Mouse (Mus musculus): ENCODE data around the gene St6galnac3. TPM values are rescaled to one million over a fixed set of nuclear protein-coding genes. Genes with fewer than 3 reads are reported as not detected.

Gene St6galnac3
- total RNA-seq, 1 experiment from 2014 or later: 6.8 TPM

DNA sequence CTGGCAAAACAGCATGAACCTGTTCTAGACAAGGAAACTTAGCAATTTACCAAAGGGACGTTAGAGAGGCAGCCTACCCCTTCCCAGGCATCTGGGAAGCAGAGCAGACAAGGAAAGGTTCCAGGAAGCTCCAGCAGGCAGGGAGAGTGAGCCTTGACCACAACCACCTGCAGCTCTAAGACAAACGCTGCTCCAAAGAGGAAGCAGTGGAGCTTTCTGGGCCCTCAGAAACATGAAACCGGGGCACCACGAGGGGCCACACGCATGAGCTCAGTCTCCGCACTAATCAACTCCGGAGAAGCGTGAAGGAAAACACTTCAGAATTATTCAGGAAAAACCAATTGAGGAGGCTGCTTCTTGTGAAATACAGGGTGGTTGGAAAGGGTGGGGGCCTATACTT, 108.1 kb downstream of the St6galnac3 start:
- no peak for ATAC-seq (ENCODE audit: extremely low read depth, insufficient number of reproducible peaks, low FRiP score, poor library complexity, severe bottlenecking)

DNA sequence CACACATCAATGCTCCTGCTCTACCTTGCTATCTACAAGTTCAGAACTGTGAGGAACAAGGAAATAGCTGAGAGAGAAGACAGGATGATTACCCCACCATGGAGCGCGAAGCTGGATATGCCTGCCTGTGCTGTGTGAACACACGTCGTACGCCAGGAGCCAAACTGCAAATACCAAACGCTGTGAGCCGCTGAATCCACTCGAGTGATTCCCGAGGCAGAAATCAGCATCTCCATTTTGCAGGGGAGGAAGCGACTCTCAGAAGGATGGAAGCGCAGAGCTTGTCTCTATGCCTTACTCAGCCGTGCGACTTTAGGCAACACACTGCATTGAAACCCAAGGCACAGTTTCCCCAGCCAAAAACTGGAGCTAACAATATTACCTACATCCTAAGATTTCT, 114.7 kb downstream of the St6galnac3 start:
- no peak for ATAC-seq (ENCODE audit: extremely low read depth, insufficient number of reproducible peaks, low FRiP score, poor library complexity, severe bottlenecking)

DNA sequence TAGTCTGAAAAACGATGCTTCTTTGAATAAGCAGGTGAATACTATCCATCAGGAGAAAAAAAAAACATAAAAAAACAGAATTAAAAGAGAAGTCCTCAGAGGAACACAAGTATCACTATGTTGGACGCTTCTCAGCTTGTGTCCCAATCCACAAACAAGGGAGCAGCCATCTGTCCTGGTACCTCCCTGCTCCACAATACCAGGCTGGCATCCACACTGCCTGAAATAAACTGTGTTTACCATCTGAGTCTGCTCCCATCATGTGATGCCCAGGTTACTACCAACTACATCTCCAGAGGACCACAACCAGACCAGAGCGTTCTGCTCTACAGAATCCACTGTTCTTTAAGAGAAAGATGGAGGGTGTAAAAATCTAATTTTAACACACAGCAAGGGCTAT, 118.6 kb downstream of the St6galnac3 start:
- ATAC-seq (ENCODE audit: extremely low read depth, insufficient number of reproducible peaks, low FRiP score, poor library complexity, severe bottlenecking): no peak

DNA sequence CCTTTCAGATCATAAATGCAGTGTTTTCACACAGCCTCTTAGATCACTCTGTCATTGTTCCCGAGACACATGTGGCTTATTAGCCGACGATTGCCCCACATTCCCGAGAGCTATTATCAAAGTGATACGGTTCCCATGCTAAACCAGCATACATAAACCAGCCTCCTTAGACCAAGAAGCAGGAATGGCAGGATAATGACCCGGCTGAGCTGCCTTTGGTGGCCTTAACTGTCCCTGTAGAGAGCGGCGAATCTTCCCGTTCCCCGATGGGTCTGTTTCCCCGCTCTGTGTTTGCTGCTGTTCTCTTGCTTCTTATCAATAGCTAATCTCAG, 119.2 kb downstream of the St6galnac3 start:
- ATAC-seq (ENCODE audit: extremely low read depth, insufficient number of reproducible peaks, low FRiP score, poor library complexity, severe bottlenecking): no peak

DNA sequence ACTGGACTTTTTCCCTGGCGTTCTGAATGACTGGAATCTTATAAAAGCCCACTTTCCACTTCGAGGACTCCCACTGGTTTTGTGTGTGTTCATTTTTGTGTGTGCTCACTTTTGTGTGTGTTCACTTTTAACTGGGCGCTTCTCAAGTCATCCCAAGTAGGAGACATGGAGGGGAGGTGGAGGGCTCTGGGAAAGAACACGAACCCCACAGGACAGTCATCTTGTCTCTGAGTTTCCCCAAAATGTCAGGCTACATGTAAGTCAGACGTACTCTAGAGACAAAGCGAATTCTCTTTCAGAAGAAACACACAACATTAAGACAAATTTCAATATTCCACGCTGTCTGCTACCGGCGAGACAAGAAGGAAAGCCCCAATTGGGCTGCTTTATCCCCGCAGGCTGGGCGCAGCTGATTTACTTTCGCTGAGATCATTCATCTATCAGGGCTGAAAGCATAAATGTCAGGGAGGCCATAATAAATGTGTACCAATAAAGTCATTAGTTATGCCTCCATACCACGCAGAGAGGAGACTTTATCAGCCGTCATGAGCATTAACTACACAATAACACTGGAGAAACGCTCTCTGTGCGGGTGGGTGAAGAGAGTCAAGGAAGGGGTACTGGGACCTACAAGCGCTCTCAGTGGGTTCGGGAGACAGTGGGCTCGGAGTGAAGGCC, 119.7 kb downstream of the St6galnac3 start:
- ATAC-seq (ENCODE audit: extremely low read depth, insufficient number of reproducible peaks, low FRiP score, poor library complexity, severe bottlenecking): no peak

DNA sequence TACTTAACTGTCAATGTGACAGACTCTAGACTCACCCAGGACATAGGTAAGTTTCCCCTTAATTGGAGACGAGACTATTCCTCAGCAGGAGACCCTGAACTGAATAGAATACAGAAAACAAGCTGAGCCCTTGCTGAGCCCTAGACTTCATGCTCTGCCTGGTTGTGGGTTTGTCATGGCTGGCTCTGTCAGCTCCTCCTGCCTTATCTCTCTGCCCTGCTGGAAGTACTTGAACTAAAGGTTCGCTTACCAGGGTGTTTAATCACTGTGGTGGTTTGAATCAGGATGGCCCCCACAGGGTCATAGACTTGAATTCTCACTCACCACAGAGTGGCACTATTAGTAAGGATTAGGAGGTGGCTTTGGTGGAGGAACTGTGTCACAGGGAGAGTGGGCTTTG, 125.8 kb downstream of the St6galnac3 start:
- no peak for ATAC-seq (ENCODE audit: extremely low read depth, insufficient number of reproducible peaks, low FRiP score, poor library complexity, severe bottlenecking)

DNA sequence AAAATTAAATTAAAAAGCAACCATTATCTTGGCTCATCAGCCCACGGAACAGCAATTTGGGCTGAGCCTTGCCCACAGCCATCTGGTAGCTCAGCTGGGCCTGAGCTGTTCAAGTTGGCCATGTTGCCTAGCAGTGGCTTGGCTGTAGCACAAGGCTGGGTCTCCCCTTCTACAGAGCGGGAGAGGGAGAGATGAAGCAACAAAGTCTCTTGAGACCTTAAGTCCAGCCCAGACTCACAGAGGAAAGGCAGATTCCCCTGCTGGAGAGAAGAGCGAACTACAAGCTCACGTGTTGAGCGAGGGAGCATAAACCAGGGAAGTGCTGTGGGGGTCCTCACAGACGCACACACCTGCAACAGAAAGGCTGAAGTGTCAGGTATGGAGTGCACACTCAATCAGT, 126.3 kb downstream of the St6galnac3 start:
- ATAC-seq (ENCODE audit: extremely low read depth, insufficient number of reproducible peaks, low FRiP score, poor library complexity, severe bottlenecking): no peak

DNA sequence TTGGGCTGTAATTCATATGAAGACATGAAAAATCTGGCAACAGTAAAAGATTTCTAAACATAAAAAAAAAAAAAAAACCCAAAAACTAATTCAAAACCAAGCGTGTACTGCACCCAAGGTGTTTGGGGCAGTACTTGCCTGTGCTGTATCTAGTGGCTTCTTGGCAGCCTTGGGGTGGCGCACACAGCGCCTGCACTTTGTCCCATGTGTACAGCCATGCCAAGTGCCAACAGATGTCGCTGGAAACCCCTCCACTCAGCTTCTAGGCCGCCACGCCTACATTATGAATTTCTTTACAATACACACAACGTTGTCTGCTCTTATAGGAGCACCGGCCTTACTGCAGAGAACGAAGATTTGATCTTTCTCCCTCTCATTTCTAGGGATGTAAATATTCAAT, 130.4 kb downstream of the St6galnac3 start:
- ATAC-seq (ENCODE audit: extremely low read depth, insufficient number of reproducible peaks, low FRiP score, poor library complexity, severe bottlenecking): no peak

DNA sequence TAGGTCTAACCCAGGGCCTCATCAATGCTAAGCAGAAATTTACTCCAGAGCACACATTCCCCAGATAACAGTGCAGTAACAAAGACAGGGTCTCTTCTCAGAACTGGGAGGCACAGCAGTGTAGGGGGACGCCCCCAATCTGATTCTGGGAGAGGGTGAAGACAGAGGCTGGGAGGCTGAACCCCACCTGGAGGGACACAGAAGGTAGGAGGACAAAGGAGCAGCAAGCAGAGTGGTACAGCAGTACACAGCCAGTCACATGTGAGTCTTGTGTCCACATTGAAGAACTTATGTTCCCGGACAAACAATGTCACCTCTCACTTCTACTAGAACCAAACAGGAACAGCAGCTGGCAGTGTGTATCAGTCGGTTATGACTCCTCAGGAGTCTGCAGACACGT, 131.0 kb downstream of the St6galnac3 start:
- ATAC-seq (ENCODE audit: extremely low read depth, insufficient number of reproducible peaks, low FRiP score, poor library complexity, severe bottlenecking): no peak

DNA sequence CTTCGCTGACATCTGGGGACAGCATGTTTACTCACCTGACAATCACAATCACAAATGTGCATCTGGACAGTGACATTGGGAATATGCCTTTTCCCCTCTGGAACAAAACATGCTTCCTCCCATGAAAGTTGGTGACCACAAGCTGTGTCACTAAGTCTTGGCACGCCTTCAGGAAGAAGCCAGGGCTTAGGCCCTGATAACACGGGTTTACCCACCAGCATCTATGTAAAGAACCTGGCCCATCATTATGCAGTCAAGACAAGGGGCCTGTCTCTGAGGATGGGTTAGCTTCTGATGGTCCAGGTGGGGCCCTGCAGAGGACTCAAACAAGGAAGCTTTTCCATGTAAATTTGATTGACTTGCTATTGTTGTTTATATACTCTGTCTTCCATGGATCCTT, 131.9 kb downstream of the St6galnac3 start:
- no peak for ATAC-seq (ENCODE audit: extremely low read depth, insufficient number of reproducible peaks, low FRiP score, poor library complexity, severe bottlenecking)

DNA sequence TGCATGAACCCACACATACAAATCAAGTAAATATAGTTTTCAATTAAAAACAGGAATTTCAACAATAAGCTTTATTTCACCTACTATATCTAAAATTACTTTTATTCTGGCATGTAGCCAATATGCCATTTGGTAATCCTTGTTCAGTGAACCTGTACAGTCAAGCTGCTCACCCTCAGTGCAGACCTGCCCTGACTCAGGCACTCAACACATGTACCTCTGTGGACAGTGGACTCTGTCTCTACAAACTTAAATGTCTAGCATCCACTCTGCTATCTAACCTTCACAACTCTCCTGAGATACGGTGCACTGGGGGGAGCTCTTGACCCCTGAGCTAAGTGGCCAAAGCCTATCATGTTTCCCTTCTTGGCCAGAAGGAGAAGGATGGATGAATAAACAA, 137.4 kb downstream of the St6galnac3 start:
- no peak for ATAC-seq (ENCODE audit: extremely low read depth, insufficient number of reproducible peaks, low FRiP score, poor library complexity, severe bottlenecking)

DNA sequence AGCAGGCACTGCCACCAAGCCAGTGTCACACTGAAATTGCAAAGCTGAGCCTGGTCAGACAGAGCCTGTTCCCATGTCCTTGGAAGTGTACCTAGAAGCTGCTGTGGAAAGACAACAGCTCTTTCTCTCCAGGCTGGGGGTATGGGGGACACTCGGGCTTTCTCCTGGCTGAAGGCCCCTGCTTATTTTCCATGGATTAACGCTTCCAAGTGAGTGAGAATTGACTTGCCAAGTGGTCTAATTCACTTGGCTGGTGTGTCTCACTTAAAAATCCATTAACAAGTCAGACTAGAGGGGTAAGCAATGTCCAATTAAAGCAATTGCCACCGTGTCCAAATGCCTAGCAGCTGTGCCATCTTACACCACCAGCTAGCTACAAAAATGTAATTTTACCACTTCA, 140.1 kb downstream of the St6galnac3 start:
- ATAC-seq (ENCODE audit: extremely low read depth, insufficient number of reproducible peaks, low FRiP score, poor library complexity, severe bottlenecking): no peak

DNA sequence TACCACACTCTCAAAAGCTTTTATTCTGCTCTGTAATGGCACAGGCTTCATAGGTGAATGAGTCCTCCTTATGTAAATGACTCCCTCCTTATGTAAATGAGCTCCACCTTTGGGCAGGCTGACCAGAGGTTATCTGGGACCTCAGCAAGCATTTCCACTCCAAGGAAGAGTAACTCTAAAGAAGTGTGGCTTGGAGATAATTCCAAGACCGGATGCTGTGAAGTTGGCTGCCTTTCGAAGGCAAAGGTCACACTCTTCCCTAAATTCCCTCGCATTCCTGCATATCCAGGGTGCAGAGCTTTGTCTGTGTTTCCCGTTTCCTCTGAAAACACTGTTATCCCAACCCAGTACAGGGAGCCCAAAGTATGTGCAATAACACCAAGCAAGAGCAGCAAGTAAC, 142.9 kb downstream of the St6galnac3 start:
- no peak for ATAC-seq (ENCODE audit: extremely low read depth, insufficient number of reproducible peaks, low FRiP score, poor library complexity, severe bottlenecking)

DNA sequence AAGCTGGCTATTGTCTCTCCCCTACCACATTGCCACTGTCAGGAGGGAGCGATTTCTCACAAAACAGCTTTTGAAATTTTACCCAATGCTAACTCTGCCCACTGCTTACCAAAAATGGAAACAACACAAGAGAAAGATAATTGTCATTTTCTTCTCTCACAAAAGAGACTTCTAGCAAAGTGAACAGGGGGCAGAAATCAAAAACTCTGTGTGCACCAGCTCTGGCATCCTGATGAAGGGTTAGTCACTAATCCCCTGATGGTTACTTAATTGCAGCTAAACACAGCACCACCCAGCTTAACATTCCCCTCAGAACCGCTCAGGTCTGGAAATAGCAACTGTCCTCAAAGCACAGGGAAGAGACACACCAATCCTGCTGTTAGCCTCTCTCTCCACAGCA, 144.3 kb downstream of the St6galnac3 start:
- no peak for ATAC-seq (ENCODE audit: extremely low read depth, insufficient number of reproducible peaks, low FRiP score, poor library complexity, severe bottlenecking)

DNA sequence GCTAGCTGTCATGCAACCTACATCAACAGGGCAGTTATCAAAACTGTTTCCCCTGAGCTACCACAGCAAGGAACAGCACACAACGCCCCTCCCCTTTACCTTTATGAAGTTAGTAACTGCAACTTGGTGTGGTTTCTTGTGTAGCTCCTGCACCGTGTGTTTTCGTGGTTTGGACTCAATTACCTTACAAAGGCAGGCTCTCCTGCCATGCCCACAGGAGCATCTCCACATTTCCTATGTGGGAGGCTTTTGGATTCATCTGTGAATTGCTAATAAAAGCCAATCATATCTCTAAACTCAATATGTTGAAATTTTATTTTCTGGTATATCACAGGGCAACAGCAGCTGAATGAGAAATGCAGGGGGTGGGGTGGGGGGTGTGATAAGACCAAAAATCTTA, 144.8 kb downstream of the St6galnac3 start:
- ATAC-seq (ENCODE audit: extremely low read depth, insufficient number of reproducible peaks, low FRiP score, poor library complexity, severe bottlenecking): no peak

DNA sequence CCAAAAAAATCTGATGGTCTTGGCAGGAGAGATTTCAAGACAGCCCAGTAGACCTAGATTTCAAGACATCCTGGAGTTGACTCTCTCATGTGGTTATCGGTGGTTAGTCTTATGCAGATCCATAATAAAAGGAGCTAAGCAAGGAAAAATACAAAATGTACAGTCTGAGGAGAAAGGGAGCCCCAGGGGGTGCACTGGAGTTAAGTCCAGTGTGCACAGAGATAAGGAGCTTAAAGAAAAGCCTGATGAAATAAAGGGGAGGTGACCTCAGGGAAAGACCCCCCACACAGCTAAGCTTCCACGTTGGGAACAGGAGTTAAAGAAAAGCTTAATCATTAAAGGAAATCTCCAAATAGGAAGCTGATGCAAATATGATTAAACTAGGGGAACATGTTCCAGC, 147.7 kb downstream of the St6galnac3 start:
- no peak for ATAC-seq (ENCODE audit: extremely low read depth, insufficient number of reproducible peaks, low FRiP score, poor library complexity, severe bottlenecking)

DNA sequence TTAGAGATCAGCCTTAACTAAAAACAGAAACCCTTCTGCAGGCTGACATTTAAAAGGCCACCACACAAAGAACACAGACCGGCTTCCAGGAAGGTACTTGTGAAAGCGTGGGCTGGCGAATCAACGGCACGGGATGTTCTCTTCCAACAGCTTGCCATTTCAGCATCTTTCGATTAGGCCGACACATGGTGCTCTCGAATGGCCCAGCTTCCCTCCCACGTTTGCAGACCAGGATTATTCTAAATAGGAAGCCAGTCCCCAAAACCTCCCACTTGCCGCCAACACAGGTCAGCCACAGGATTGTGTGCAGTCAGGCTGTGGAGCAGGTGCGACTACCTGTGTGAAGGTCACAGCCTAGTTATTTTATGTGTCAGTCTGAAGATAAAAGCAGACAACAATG, 153.8 kb downstream of the St6galnac3 start:
- ATAC-seq (ENCODE audit: extremely low read depth, insufficient number of reproducible peaks, low FRiP score, poor library complexity, severe bottlenecking): no peak

DNA sequence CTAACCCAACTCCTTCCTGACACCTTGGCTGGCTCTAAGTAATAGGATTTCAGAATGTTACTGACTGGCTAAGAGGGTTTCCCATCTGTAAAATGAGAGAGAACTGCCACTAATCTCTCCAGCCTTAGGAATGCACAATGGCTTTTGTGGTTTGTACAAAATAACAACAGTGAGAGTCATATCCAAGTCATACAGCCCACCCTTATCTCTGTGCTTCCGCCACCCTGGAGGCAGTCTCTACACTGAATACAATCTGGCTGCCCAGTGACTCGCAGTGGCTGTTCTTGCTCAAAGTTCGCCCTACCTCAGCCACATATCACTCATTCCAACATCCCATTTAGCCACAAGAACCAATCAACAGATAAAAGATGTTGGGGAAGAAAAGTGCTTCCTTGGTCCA, 156.2 kb downstream of the St6galnac3 start:
- ATAC-seq (ENCODE audit: extremely low read depth, insufficient number of reproducible peaks, low FRiP score, poor library complexity, severe bottlenecking): no peak

DNA sequence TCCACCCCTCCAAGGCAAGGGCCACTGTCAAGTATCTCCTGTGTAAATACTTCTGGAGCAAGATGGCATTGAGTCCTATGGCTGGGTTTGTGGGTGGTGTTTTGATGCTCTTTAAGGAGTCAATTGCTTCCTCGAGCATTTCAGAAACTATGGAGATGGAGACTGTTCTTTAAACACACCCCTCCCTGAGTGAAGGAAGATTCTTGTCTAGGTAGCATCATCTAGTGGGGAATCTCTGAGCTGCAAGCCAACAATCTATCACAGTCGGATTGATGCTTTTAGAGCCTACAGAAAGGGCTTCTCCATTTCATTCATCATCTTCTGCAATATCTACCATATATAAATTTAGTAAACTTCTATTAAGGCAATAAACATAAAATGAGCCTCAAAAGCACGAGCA, 157.1 kb downstream of the St6galnac3 start:
- ATAC-seq (ENCODE audit: extremely low read depth, insufficient number of reproducible peaks, low FRiP score, poor library complexity, severe bottlenecking): no peak

DNA sequence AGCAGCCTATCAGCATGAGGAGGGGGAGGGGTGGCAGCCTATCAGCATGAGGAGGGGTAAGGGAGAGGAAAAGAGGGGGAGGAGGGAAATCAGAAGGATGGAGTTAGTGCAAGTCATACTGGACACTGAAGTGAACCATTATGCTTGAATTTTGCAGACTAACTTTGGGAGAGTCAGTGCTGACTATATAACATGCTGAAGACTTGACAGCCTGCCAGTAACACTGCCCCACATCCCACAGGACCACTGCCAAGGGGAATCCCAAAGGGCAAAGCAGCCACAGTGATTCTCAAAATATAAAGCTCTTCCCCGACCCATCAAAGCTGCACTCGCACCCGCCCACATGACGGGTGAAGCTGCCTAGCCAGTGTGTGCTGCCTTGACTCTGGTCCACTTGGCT, 157.5 kb downstream of the St6galnac3 start:
- 0 out of 2 replicates have a peak, but pooled peaks have one; percentile 13 for ATAC-seq (ENCODE audit: extremely low read depth, insufficient number of reproducible peaks, low FRiP score, poor library complexity, severe bottlenecking)

DNA sequence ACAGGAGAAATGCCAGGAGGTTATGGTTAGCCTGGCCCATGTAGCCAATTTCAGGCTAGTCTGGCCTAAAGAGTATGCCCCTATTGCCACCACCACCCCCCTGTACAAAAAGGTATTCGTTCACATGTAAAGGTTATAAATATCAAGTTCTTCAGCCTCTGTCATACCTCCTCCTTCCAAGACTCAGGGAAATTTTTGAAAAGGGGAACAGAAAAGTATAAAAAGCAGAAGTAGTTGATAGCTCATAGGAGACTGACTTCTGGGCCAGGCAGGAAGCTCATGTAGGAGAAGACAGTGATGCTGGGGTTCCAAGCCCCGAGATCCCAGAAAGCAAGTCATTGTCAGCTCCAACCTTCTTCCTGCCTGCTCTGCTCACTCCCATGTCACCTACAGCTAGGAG, 158.9 kb downstream of the St6galnac3 start:
- peak; percentile 41; the same call in 1 of the 2 replicates for ATAC-seq (ENCODE audit: extremely low read depth, insufficient number of reproducible peaks, low FRiP score, poor library complexity, severe bottlenecking)
